Mouse (Mus musculus): ENCODE measurements around the gene Piezo1.

DNA sequence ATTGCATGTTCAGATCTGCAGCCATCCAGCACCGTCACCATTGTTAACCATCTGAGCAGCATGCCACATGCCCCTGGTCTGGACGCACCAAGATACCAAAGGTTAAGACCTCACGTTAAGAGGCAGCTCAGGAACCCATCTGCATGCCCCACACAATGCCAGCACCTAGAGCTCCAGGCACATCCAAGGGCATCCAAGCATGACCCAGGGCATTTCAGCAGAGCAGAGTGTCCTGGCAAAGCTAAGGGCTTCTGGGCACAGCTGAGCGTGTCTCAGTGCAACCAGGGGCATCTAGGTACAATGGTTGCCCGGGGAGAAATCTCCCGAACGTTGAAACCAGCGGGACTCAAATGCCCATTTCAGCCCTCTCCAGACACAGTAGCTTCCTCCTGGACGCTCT lies 49.5 kb upstream of the Piezo1 start:
- TF ChIP-seq CTCF (IDR thresholded peaks at IDR 0.05; ENCODE audit: extremely low read depth, insufficient read depth, low read length) (no peak), POLR2A (IDR thresholded peaks at IDR 0.05; ENCODE audit: extremely low read depth, insufficient read depth, low read length) (no peak)
